Mouse (Mus musculus) bone marrow macrophage, adult 2 months (primary cell): ENCODE results near the gene Zcchc9.

ENCODE experiments used
- CTCF ChIP-seq: IDR thresholded peaks from 2 replicates; pipeline ENCODE4 v1.5.1; 2012; ENCODE audit warnings: low read depth, mild to moderate bottlenecking, low read length, moderate library complexity
- POLR2A ChIP-seq: IDR thresholded peaks from 2 replicates; pipeline ENCODE4 v1.6.1; 2012; ENCODE audit warnings: mild to moderate bottlenecking, low read depth, low read length, borderline replicate concordance

DNA sequence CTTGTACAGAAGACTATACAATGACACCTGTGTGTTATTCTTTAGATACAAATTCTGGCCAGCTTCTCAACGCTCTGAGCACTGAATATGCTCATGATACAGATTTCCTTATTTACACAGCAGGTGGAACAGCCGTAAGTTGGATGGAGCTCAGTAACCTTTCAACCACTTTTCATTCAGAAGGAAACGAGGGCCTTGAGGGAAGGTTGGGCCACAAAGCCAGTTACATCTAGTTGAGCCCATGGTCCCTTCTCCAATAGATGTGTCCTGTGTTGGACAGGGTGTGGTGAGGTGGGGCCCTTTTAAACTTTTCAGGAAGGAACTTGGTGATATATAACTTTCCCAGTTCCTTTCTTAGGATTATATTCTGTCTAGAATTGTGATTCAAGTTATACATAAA lies 46.9 kb upstream of the Zcchc9 start:
- TF ChIP-seq CTCF, result no peak
- TF ChIP-seq POLR2A, result no peak
